Mouse (Mus musculus) CH12.LX (cell line): ENCODE measurements around the gene Gad1. TPM values are rescaled to one million over a fixed set of nuclear protein-coding genes. Genes with fewer than 3 reads are reported as not detected.

Source experiments
- DNase-seq: peaks from one replicate; pipeline ENCODE4 v3.0.0-alpha.2; 2013; ENCODE audit errors: extremely low read depth
- H3K27ac ChIP-seq: 2 replicates; pipeline ENCODE4 v1.5.1; 2012; ENCODE audit warnings: low read depth, mild to moderate bottlenecking, control low read depth, moderate library complexity; ENCODE audit not compliant: insufficient read depth
- H3K27me3 ChIP-seq: replicated peaks from 2 replicates; pipeline ENCODE3; 2012; ENCODE audit warnings: inconsistent platforms
- H3K36me3 ChIP-seq, 2 experiments: replicated peaks in 1 of 2; 2 replicates each; pipeline versions ENCODE3 to v1.6.1; 2012; ENCODE audit warnings: inconsistent platforms in 1 of 2, low read length in 1 of 2, mild to moderate bottlenecking in 1 of 2, mixed read lengths in 1 of 2, moderate library complexity in 1 of 2; ENCODE audit not compliant: control insufficient read depth in 1 of 2, insufficient read depth in 1 of 2
- H3K4me1 ChIP-seq, 2 experiments: 2 replicates each; pipeline ENCODE4 v1.6.1; 2012; ENCODE audit warnings: inconsistent platforms in 1 of 2, moderate library complexity in 1 of 2; ENCODE audit not compliant: insufficient read depth in 2 of 2, control insufficient read depth in 1 of 2
- H3K4me2 ChIP-seq: 2 replicates; pipeline ENCODE4 v1.6.1; 2012; ENCODE audit warnings: low read depth, mild to moderate bottlenecking, control low read depth; ENCODE audit not compliant: poor library complexity, insufficient read depth, severe bottlenecking
- H3K4me3 ChIP-seq, 3 experiments: fragments of 150-350 bp in 1 of 3; sonication (generic) in 1 of 3; replicated peaks in 1 of 3; 2 replicates each; pipeline versions ENCODE3 to v1.5.1; 2011 to 2012; ENCODE audit warnings: low read depth in 2 of 3, low read length in 2 of 3, mild to moderate bottlenecking in 2 of 3, moderate library complexity in 2 of 3, control low read depth in 1 of 3, improper control_type of control experiment in 1 of 3, inconsistent platforms in 1 of 3, mixed read lengths in 1 of 3; ENCODE audit not compliant: poor library complexity in 1 of 3
- H3K79me2 ChIP-seq: replicated peaks from 2 replicates; pipeline ENCODE4 v1.6.1; 2012; ENCODE audit warnings: mild to moderate bottlenecking, moderate library complexity; ENCODE audit not compliant: control insufficient read depth, poor library complexity, insufficient read depth, severe bottlenecking; ENCODE audit errors: extremely low read depth
- H3K9ac ChIP-seq: 2 replicates; pipeline ENCODE4 v1.6.1; 2012; ENCODE audit warnings: low read depth, mild to moderate bottlenecking, control low read depth, moderate library complexity; ENCODE audit not compliant: insufficient read depth
- H3K9me3 ChIP-seq: replicated peaks from 2 replicates; pipeline ENCODE3; 2012; ENCODE audit warnings: low read length, inconsistent platforms, mixed read lengths
- CHD1 ChIP-seq: IDR thresholded peaks from 2 replicates; pipeline ENCODE4 v1.6.1; 2012; ENCODE audit warnings: low read depth, low read length, improper control_type of control experiment, inconsistent platforms
- CHD2 ChIP-seq: IDR thresholded peaks from 2 replicates; pipeline ENCODE4 v1.6.1; 2011; ENCODE audit warnings: low read length, improper control_type of control experiment
- E2F4 ChIP-seq: IDR thresholded peaks from 2 replicates; pipeline ENCODE4 v1.6.1; 2011; ENCODE audit warnings: low read depth, low read length, improper control_type of control experiment; ENCODE audit not compliant: insufficient replicate concordance
- GABPA ChIP-seq: IDR thresholded peaks from 2 replicates; pipeline ENCODE4 v1.6.1; 2012; ENCODE audit warnings: low read depth, low read length, improper control_type of control experiment, inconsistent platforms; ENCODE audit not compliant: insufficient replicate concordance
- HCFC1 ChIP-seq: IDR thresholded peaks from 2 replicates; pipeline ENCODE4 v1.6.1; 2012; ENCODE audit warnings: low read depth, mild to moderate bottlenecking, inconsistent platforms, low read length, improper control_type of control experiment
- IRF4 ChIP-seq: IDR thresholded peaks from 2 replicates; pipeline ENCODE4 v1.6.1; 2014; ENCODE audit warnings: low read depth, mild to moderate bottlenecking, inconsistent platforms, low read length, improper control_type of control experiment
- JUN ChIP-seq: IDR thresholded peaks from 2 replicates; pipeline ENCODE4 v1.6.1; 2011; ENCODE audit warnings: low read depth, mild to moderate bottlenecking, low read length, improper control_type of control experiment, moderate library complexity; ENCODE audit not compliant: insufficient read depth
- KAT2A ChIP-seq: IDR thresholded peaks from 2 replicates; pipeline ENCODE4 v1.6.1; 2012; ENCODE audit warnings: low read length, improper control_type of control experiment, inconsistent platforms; ENCODE audit not compliant: insufficient replicate concordance
- MAX ChIP-seq: IDR thresholded peaks from 2 replicates; pipeline ENCODE4 v1.6.1; 2011; ENCODE audit warnings: low read length, improper control_type of control experiment
- MEF2A ChIP-seq: IDR thresholded peaks from 2 replicates; pipeline ENCODE4 v1.6.1; 2014; ENCODE audit warnings: low read depth, mild to moderate bottlenecking, inconsistent platforms, low read length, improper control_type of control experiment, borderline replicate concordance
- NRF1 ChIP-seq: IDR thresholded peaks from 2 replicates; pipeline ENCODE4 v1.6.1; 2014; ENCODE audit warnings: low read depth, mild to moderate bottlenecking, inconsistent platforms, low read length, improper control_type of control experiment, moderate library complexity
- RCOR1 ChIP-seq: conservative IDR thresholded peaks from 2 replicates; pipeline ENCODE4 v1.6.1; 2012; ENCODE audit warnings: low read depth, mild to moderate bottlenecking, inconsistent platforms, low read length, improper control_type of control experiment
- SIN3A ChIP-seq: IDR thresholded peaks from 2 replicates; pipeline ENCODE4 v1.6.1; 2012; ENCODE audit warnings: low read length, improper control_type of control experiment, inconsistent platforms
- USF1 ChIP-seq: IDR thresholded peaks from 2 replicates; pipeline ENCODE4 v1.6.1; 2014; ENCODE audit warnings: low read depth, mild to moderate bottlenecking, inconsistent platforms, low read length, improper control_type of control experiment
- USF2 ChIP-seq: conservative IDR thresholded peaks from 2 replicates; pipeline ENCODE4 v1.6.1; 2011; ENCODE audit warnings: low read depth, low read length, improper control_type of control experiment
- ZC3H11A ChIP-seq: IDR thresholded peaks from 2 replicates; pipeline ENCODE4 v1.6.1; 2012; ENCODE audit warnings: low read depth, mild to moderate bottlenecking, inconsistent platforms, low read length, improper control_type of control experiment
- ZMIZ1 ChIP-seq: IDR thresholded peaks from 2 replicates; pipeline ENCODE4 v1.6.1; 2012; ENCODE audit warnings: low read depth, mild to moderate bottlenecking, inconsistent platforms, low read length, improper control_type of control experiment
- dilution Hi-C: fragments of 300-500 bp; cut with MboI; formaldehyde crosslinking; loops from 2 replicates; pipeline ENCODE4 v1.14.3; 2020; ENCODE audit warnings: low sequenced_read_pairs; ENCODE audit not compliant: extremely low pct_unique_long_range_greater_than_20kb, extremely low pct_ligation_motif_present
- in situ Hi-C: fragments of 300-500 bp; cut with MboI; formaldehyde crosslinking; loops from 3 replicates; pipeline ENCODE4 v1.14.3; 2019; ENCODE audit warnings: low sequenced_read_pairs, low pct_ligation_motif_present, low pct_unique_long_range_greater_than_20kb, mixed read lengths
- polyA plus RNA-seq: library from polyadenylated mRNA; unstranded; fragments of >175 nt; gene quantifications from 2 replicates; pipeline ENCODE4 v1.2.1, GENCODE M21; 2012; ENCODE audit warnings: low read depth; ENCODE audit not compliant: insufficient read length
- total RNA-seq, 2 experiments: library from RNA; depleted of rRNA; stranded (reverse); fragments of 300-350 nt in 1 of 2; fragments of >200 nt in 1 of 2; gene quantifications; 2 replicates each; pipeline ENCODE4 v1.2.3; 2012 to 2014

The Gad1 gene
- total and polyA plus RNA-seq, 3 experiments = 1.3 to 1.9 (median 1.4) TPM

DNA sequence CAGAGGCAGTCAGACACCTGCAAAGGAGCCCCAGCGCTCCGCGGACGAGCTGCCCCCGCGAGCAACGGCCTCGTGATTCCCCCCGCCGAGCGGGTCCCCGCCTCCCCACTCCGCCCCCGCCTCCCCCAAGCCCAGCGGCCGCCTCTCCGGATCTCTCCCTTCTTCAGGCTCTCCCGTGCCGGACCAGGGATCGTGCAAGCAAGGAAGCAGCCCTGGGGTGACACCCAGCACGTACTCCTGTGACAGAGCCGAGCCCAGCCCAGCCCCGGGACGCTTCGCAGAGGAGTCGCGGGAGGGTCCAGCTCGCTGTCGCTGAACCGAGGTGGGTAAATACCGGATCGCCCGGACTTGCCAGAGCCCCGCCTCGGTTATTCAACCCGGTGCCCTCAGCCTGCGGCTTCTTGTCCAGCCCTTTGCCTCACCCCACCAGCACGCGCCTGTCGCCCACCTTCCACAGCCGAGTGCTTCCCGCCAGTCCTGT, 9.2 kb downstream of the Gad1 start:
- H3K27me3 ChIP-seq = peaks cover 33% of the 10 kb centered on the region
- no peaks in the 10 kb centered on the region for H3K79me2 ChIP-seq
- TF ChIP-seq USF2 (no peak), JUN (no peak), CHD1 (no peak), HCFC1 (no peak), CHD2 (no peak), ZC3H11A (no peak), KAT2A (no peak), ZMIZ1 (no peak), NRF1 (no peak), IRF4 (no peak), MAX (no peak), MEF2A (no peak), GABPA (no peak), SIN3A (no peak), USF1 (no peak), RCOR1 (no peak)
- H3K9me3 ChIP-seq = peaks cover 17% of the 10 kb centered on the region
- dilution Hi-C loops = no loop called here
- no peak for DNase-seq
- H3K4me1 ChIP-seq = peaks cover 2 to 25% of the 10 kb centered on the region in 2 experiments; a peak in 3 of 4 replicates
- H3K36me3 ChIP-seq = no peaks in the 10 kb centered on the region
- H3K4me2 ChIP-seq = peak overlapping the region; percentile 92
- no peak overlapping the region for H3K27ac ChIP-seq
- H3K9ac ChIP-seq = no peak overlapping the region
- peak overlapping the region in 2 of 3 experiments; percentile 9 to 19 for H3K4me3 ChIP-seq
- in situ Hi-C loops = loop anchor here (10.0 to 25.0 kb wide), 2 partner anchors 337 to 425 kb away; no protein-coding TSS in a partner anchor

DNA sequence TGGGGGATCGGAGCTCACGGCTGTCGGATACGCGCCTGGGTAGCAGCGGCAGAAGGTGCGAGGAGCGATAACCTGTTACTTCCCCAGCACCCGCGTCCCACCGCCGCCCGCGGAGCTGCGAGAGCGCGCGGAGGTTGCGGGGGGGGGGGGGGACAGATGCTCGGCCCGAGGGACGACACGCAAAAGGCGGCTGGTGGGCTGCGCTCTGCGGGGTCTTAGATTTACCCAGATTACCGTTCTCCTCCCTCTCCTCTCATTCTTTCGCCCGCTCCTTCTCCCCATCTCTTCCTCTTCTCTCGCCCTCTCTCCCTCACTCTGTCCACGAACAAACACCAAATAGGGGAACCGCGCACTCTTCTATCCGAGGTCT, 9.7 kb downstream of the Gad1 start:
- Histone ChIP-seq H3K9ac (no peak overlapping the region), H3K4me3 (peak overlapping the region in 1 of 3 experiments; percentile 19), H3K4me1 (peaks cover 2 to 25% of the 10 kb centered on the region in 2 experiments; a peak in 3 of 4 replicates), H3K4me2 (peak overlapping the region; percentile 92), H3K36me3 (no peaks in the 10 kb centered on the region), H3K79me2 (no peaks in the 10 kb centered on the region), H3K27ac (no peak overlapping the region), H3K9me3 (peaks cover 17% of the 10 kb centered on the region), H3K27me3 (peaks cover 33% of the 10 kb centered on the region)
- no peak for DNase-seq
- TF ChIP-seq KAT2A = no peak
- TF ChIP-seq NRF1 = no peak
- TF ChIP-seq SIN3A = no peak
- TF ChIP-seq E2F4 = no peak
- in situ Hi-C loops (loop anchor here (10.0 to 25.0 kb wide), 2 partner anchors 338 to 425 kb away; no protein-coding TSS in a partner anchor), dilution Hi-C loops (no loop called here)
